Mouse (Mus musculus) forebrain, embryonic 15.5 days (tissue): ENCODE measurements around the gene Col12a1. TPM values are rescaled to one million over a fixed set of nuclear protein-coding genes. Genes with fewer than 3 reads are reported as not detected.

Experiments
- ATAC-seq: fragments of 200-750 bp; cut with Nextera tagmentation; replicated peaks from 2 replicates; pipeline ENCODE4 v1.8.0; 2017; ENCODE audit warnings: mild to moderate bottlenecking, moderate TSS enrichment, moderate library complexity
- H3K27ac ChIP-seq: fragments of 300-500 bp; sonication (generic); replicated peaks from 2 replicates; pipeline ENCODE4 v1.5.1; 2015; ENCODE audit warnings: mild to moderate bottlenecking, inconsistent platforms
- H3K27me3 ChIP-seq: fragments of 300-500 bp; sonication (generic); 2 replicates; pipeline ENCODE4 v1.6.1; 2015; ENCODE audit warnings: inconsistent platforms
- H3K36me3 ChIP-seq: fragments of 300-500 bp; sonication (generic); 2 replicates; pipeline ENCODE4 v1.6.1; 2015; ENCODE audit warnings: mild to moderate bottlenecking, inconsistent platforms
- H3K4me1 ChIP-seq: fragments of 300-500 bp; sonication (generic); 2 replicates; pipeline ENCODE4 v1.6.1; 2015; ENCODE audit warnings: inconsistent platforms
- H3K4me2 ChIP-seq: fragments of 300-500 bp; sonication (generic); replicated peaks from 2 replicates; pipeline ENCODE4 v1.6.1; 2015; ENCODE audit warnings: mild to moderate bottlenecking, inconsistent platforms
- H3K4me3 ChIP-seq: fragments of 300-500 bp; sonication (generic); 2 replicates; pipeline ENCODE4 v1.5.1; 2015; ENCODE audit warnings: mild to moderate bottlenecking, inconsistent platforms
- H3K9ac ChIP-seq: fragments of 300-500 bp; sonication (generic); replicated peaks from 2 replicates; pipeline ENCODE4 v1.6.1; 2015; ENCODE audit warnings: mild to moderate bottlenecking, inconsistent platforms
- H3K9me3 ChIP-seq: fragments of 300-500 bp; sonication (generic); 2 replicates; pipeline ENCODE4 v1.6.1; 2016; ENCODE audit warnings: inconsistent platforms
- WGBS: fragments of 180-500 bp; shearing (Covaris S2); methylation state at CpG from one replicate; pipeline ENCODE4 v1.1.7; 2015; ENCODE audit warnings: mixed read lengths; 5-methylcytosine and 5-hydroxymethylcytosine counted together
- polyA plus RNA-seq: library from polyadenylated mRNA; unstranded; fragments of >200 nt; fragmentation: Nextera tagmentation; extraction: Ambion mirVana; gene quantifications from 2 replicates; pipeline ENCODE4 v1.2.1, GENCODE M21; 2015

Col12a1 gene
- polyA plus RNA-seq, 1 experiment from 2014 or later, result 6.1 TPM

- H3K27ac ChIP-seq, result no peak overlapping the region
- peaks cover 24% of the 10 kb centered on the region for H3K27me3 ChIP-seq
- WGBS, result 36% methylated on average over 5 of the region's 5 CpGs
- H3K4me2 ChIP-seq, result no peak overlapping the region
- no peak overlapping the region for H3K9ac ChIP-seq
- no peak for ATAC-seq
- peaks cover 19% of the 10 kb centered on the region for H3K4me1 ChIP-seq
- H3K36me3 ChIP-seq, result no peaks in the 10 kb centered on the region
- no peaks in the 10 kb centered on the region for H3K9me3 ChIP-seq
- H3K4me3 ChIP-seq, result no peak overlapping the region
These were observed 4.5 kb upstream of the Col12a1 start for GRCm38 (mm10) chr9:79723090-79723489.

- ATAC-seq, result no peak
- Histone ChIP-seq H3K4me2 (0 out of 2 replicates have a peak overlapping the region, but pooled peaks have one; percentile 9), H3K9ac (no peak overlapping the region), H3K4me1 (peaks cover 35% of the 10 kb centered on the region), H3K36me3 (no peaks in the 10 kb centered on the region), H3K9me3 (no peaks in the 10 kb centered on the region), H3K4me3 (no peak overlapping the region), H3K27ac (no peak overlapping the region), H3K27me3 (peaks cover 31% of the 10 kb centered on the region)
- 8% methylated on average over 9 of the region's 9 CpGs for WGBS
These were observed 2.4 kb upstream of the Col12a1 start for GRCm38 (mm10) chr9:79721056-79721455.

GRCm38 (mm10) chr9:79720143-79720542, 1.5 kb upstream of the Col12a1 start:
- WGBS, result 37% methylated on average over 9 of the region's 9 CpGs
- H3K27me3 ChIP-seq, result peaks cover 31% of the 10 kb centered on the region

GRCm38 (mm10) chr9:79719451-79719850, 820 bp upstream of the Col12a1 start:
- peaks cover 44% of the 10 kb centered on the region for H3K4me1 ChIP-seq
- H3K27ac ChIP-seq, result no peak overlapping the region
- no peak for ATAC-seq
- H3K9me3 ChIP-seq, result no peaks in the 10 kb centered on the region
- H3K36me3 ChIP-seq, result no peaks in the 10 kb centered on the region
- peak overlapping the region; percentile 10; the same call in 1 of the 2 replicates for H3K9ac ChIP-seq
- 1% methylated on average over 28 of the region's 28 CpGs for WGBS
- H3K27me3 ChIP-seq, result peaks cover 31% of the 10 kb centered on the region
- peak overlapping the region; percentile 95 for H3K4me2 ChIP-seq
- peak overlapping the region; percentile 44 for H3K4me3 ChIP-seq

More at GRCm38 (mm10) chr9:79720143-79720542, 1.5 kb upstream of the Col12a1 start:
- H3K4me2 ChIP-seq, result peak overlapping the region; percentile 95; the same call in 1 of the 2 replicates
- no peaks in the 10 kb centered on the region for H3K9me3 ChIP-seq
- H3K4me1 ChIP-seq, result peaks cover 37% of the 10 kb centered on the region
- H3K9ac ChIP-seq, result no peak overlapping the region
- ATAC-seq, result no peak
- H3K36me3 ChIP-seq, result no peaks in the 10 kb centered on the region
- H3K27ac ChIP-seq, result no peak overlapping the region
- H3K4me3 ChIP-seq, result no peak overlapping the region

- Histone ChIP-seq H3K4me1 (peaks cover 48% of the 10 kb centered on the region), H3K36me3 (no peaks in the 10 kb centered on the region), H3K9me3 (no peaks in the 10 kb centered on the region), H3K4me2 (peak overlapping the region; percentile 95), H3K27ac (no peak overlapping the region), H3K4me3 (peak overlapping the region; percentile 44), H3K27me3 (peaks cover 31% of the 10 kb centered on the region), H3K9ac (peak overlapping the region; percentile 50)
- 1% methylated on average over 22 of the region's 22 CpGs for WGBS
- no peak; the same call in 1 of the 2 replicates for ATAC-seq
These were observed 675 bp downstream of the Col12a1 start for GRCm38 (mm10) chr9:79717836-79718475.

GRCm38 (mm10) chr9:79716909-79717835, 1.5 kb downstream of the Col12a1 start:
- peak; percentile 36 for ATAC-seq
- no peak overlapping the region for H3K27ac ChIP-seq
- 0 out of 2 replicates have a peak overlapping the region, but pooled peaks have one; percentile 22 for H3K9ac ChIP-seq
- H3K36me3 ChIP-seq, result no peaks in the 10 kb centered on the region
- H3K27me3 ChIP-seq, result peaks cover 31% of the 10 kb centered on the region
- no peaks in the 10 kb centered on the region for H3K9me3 ChIP-seq
- peak overlapping the region; percentile 44 for H3K4me3 ChIP-seq
- peak overlapping the region; percentile 95 for H3K4me2 ChIP-seq
- H3K4me1 ChIP-seq, result peaks cover 48% of the 10 kb centered on the region
- 5% methylated on average over 23 of the region's 23 CpGs for WGBS

- no peaks in the 10 kb centered on the region for H3K36me3 ChIP-seq
- H3K4me1 ChIP-seq, result peaks cover 48% of the 10 kb centered on the region
- WGBS, result 27% methylated on average over 5 of the region's 5 CpGs
- peak overlapping the region; percentile 95 for H3K4me2 ChIP-seq
- H3K27ac ChIP-seq, result no peak overlapping the region
- H3K9me3 ChIP-seq, result no peaks in the 10 kb centered on the region
- no peak for ATAC-seq
- H3K4me3 ChIP-seq, result peak overlapping the region; percentile 44
- H3K27me3 ChIP-seq, result peaks cover 31% of the 10 kb centered on the region
- H3K9ac ChIP-seq, result 0 out of 2 replicates have a peak overlapping the region, but pooled peaks have one; percentile 10
These were observed 2.1 kb downstream of the Col12a1 start for GRCm38 (mm10) chr9:79716496-79716895.

- Histone ChIP-seq H3K36me3 (no peaks in the 10 kb centered on the region), H3K27ac (no peak overlapping the region), H3K4me3 (peak overlapping the region; percentile 28), H3K27me3 (peaks cover 16% of the 10 kb centered on the region), H3K4me1 (peaks cover 42% of the 10 kb centered on the region), H3K9me3 (no peaks in the 10 kb centered on the region), H3K9ac (0 out of 2 replicates have a peak overlapping the region, but pooled peaks have one; percentile 28), H3K4me2 (peak overlapping the region; percentile 44)
- ATAC-seq, result peak; percentile 55
- 2% methylated on average over 16 of the region's 16 CpGs for WGBS
These were observed 4.1 kb downstream of the Col12a1 start for GRCm38 (mm10) chr9:79714471-79715045.

GRCm38 (mm10) chr9:79689771-79690535, 28.7 kb downstream of the Col12a1 start:
- Histone ChIP-seq H3K9ac (no peak overlapping the region), H3K4me1 (no peaks in the 10 kb centered on the region), H3K27ac (no peak overlapping the region), H3K27me3 (no peaks in the 10 kb centered on the region), H3K4me3 (no peak overlapping the region), H3K9me3 (no peaks in the 10 kb centered on the region), H3K36me3 (no peaks in the 10 kb centered on the region), H3K4me2 (no peak overlapping the region)
- no peak for ATAC-seq
- 47% methylated on average over 11 of the region's 11 CpGs for WGBS

- no peak overlapping the region for H3K4me3 ChIP-seq
- H3K4me2 ChIP-seq, result no peak overlapping the region
- H3K9ac ChIP-seq, result no peak overlapping the region
- no peak overlapping the region for H3K27ac ChIP-seq
- no peak for ATAC-seq
- WGBS, result 79% methylated on average over 7 of the region's 7 CpGs
- H3K4me1 ChIP-seq, result no peaks in the 10 kb centered on the region
- no peaks in the 10 kb centered on the region for H3K36me3 ChIP-seq
- no peaks in the 10 kb centered on the region for H3K9me3 ChIP-seq
- H3K27me3 ChIP-seq, result no peaks in the 10 kb centered on the region
These were observed 29.3 kb downstream of the Col12a1 start for GRCm38 (mm10) chr9:79689342-79689741.

- ATAC-seq, result no peak
- H3K4me2 ChIP-seq, result no peak overlapping the region
- no peaks in the 10 kb centered on the region for H3K4me1 ChIP-seq
- H3K36me3 ChIP-seq, result no peaks in the 10 kb centered on the region
- no peak overlapping the region for H3K4me3 ChIP-seq
- no peak overlapping the region for H3K27ac ChIP-seq
- no peaks in the 10 kb centered on the region for H3K9me3 ChIP-seq
- no peak overlapping the region for H3K9ac ChIP-seq
- WGBS, result 97% methylated on average over 3 of the region's 3 CpGs
- H3K27me3 ChIP-seq, result no peaks in the 10 kb centered on the region
These were observed 31.4 kb downstream of the Col12a1 start for GRCm38 (mm10) chr9:79687227-79687626.
